Mouse (Mus musculus) spleen, adult 12 weeks (tissue): ENCODE data around the gene Tmem243.

Experiments
- DNase-seq: peaks from one replicate; pipeline ENCODE4 v3.0.0; 2022; ENCODE audit warnings: low spot score

Gene Tmem243

DNA sequence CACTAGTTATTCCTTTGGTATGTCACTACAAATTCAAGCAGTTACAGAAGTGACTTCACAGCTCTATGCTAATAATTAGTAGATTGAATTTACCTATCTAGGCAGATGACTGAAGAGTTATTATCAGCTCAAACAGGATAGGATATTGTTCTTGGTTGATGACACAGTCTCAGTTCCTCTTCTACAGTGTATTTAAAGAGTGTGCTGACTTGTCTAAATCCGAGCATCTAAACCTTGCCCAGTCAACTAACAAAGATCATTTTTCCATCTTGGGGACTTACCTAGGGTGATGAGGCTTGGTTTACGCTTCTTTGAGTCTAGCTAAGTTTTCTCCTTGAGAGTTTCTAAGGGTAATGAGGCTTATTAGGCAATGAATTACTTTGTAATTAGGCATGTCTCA lies 72.8 kb downstream of the Tmem243 start:
- no peak for DNase-seq

DNA sequence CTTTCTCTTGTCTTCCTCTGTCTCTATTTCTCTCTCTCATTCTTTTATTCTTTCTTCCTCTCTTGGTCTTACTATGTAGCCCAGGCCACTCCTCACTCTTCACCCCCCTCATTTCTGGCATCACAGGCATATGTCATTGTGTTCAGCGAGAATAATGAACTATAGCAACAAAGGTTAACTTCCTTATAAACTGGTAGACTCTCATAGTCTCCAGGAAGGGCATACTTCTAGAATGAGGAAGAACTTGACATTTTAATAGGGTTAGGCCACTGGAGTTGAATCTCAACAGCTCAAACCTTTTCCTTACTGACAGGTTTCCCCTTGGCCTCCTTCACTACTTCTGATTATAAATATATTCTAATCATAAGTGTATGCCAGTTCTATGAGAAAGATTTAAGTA lies 86.0 kb downstream of the Tmem243 start:
- DNase-seq, result no peak
